ENCODE assay signal across 18 mouse cellular contexts in genomic region chr1:39327546-39327945, GRCm38 (mm10). TPM values are rescaled to one million over a fixed set of nuclear protein-coding genes. Genes with fewer than 3 reads are reported as not detected.
DNase-seq lines count a peak whose midpoint lies in the region; ATAC-seq and TF ChIP-seq lines count a peak whose summit lies in the region.
"Had no signal": no experiment of that assay in that cellular context is flagged by ENCODE, and none has a peak within 500 bp of the region (broad histone marks: within the 10 kb centered on the region; RNA-seq: fewer than 3 reads in every experiment).

No protein-coding gene starts in this region.

- no peak overlapping the region for H3K4me2 ChIP-seq in heart, postnatal 0 days (ENCODE audit: low read depth, low read length)
- H3K4me2 ChIP-seq in hindbrain, embryonic 16.5 days (ENCODE audit: low read length): no peak overlapping the region
- H3K4me2 ChIP-seq: embryonic facial prominence, embryonic 12.5 days; forebrain, embryonic 15.5 days; hindbrain, embryonic 15.5 days had no signal

- H3K27ac ChIP-seq in gastrocnemius, adult 2 months: peak overlapping the region; percentile 31; the same call in 1 of the 2 replicates
- peak overlapping the region; percentile 61; the same call in 1 of the 2 replicates for H3K27ac ChIP-seq in heart, postnatal 0 days (ENCODE audit: low read depth)
- H3K27ac ChIP-seq in hindbrain, embryonic 16.5 days (ENCODE audit: low read depth, low read length): no peak overlapping the region
- H3K27ac ChIP-seq: embryonic facial prominence, embryonic 12.5 days; forebrain, embryonic 15.5 days; hindbrain, embryonic 15.5 days had no signal

- TF ChIP-seq CTCF in gastrocnemius, adult 2 months (IDR thresholded peaks at IDR 0.05): no peak
- TF ChIP-seq CTCF in heart, postnatal 0 days (IDR thresholded peaks at IDR 0.05; ENCODE audit: low read depth): no peak

- H3K27me3 ChIP-seq in heart, postnatal 0 days (ENCODE audit: control insufficient read depth, insufficient read depth, low read length): no peaks in the 10 kb centered on the region
- no peaks in the 10 kb centered on the region for H3K27me3 ChIP-seq in hindbrain, embryonic 16.5 days (replicated peaks; ENCODE audit: control insufficient read depth, insufficient read depth, low read length)
- H3K27me3 ChIP-seq: embryonic facial prominence, embryonic 12.5 days; forebrain, embryonic 15.5 days; hindbrain, embryonic 15.5 days had no signal

- H3K9ac ChIP-seq in heart, postnatal 0 days (replicated peaks; ENCODE audit: low read depth, low read length): no peak overlapping the region
- no peak overlapping the region for H3K9ac ChIP-seq in hindbrain, embryonic 16.5 days (ENCODE audit: low read depth, low read length)
- H3K9ac ChIP-seq: embryonic facial prominence, embryonic 12.5 days; forebrain, embryonic 15.5 days; hindbrain, embryonic 15.5 days had no signal

- intact Hi-C loops in gastrocnemius, adult 2 months (cut with DNase I): no loop called here

- WGBS in heart, postnatal 0 days: 52% methylated on average over 7 of the region's 7 CpGs
- WGBS in hindbrain, embryonic 16.5 days: 71% methylated on average over 7 of the region's 7 CpGs

- peak; percentile 23 for DNase-seq in gastrocnemius, adult 2 months
- DNase-seq in gastrocnemius, adult 8-10 months (ENCODE audit: low spot score in 2 of 2): no peak
- DNase-seq in heart, postnatal 0 days (ENCODE audit: low spot score): no peak
- DNase-seq in heart, adult 9 months (ENCODE audit: low spot score in 2 of 2): no peak
- peak; percentile 65 for DNase-seq in right cerebral cortex, adult 18-20 months
- DNase-seq in right cerebral cortex, postnatal 14 days: no peak
- DNase-seq: adrenal gland, postnatal 10 days; cerebellum, adult 11-12 months; cerebellum, adult 9-10 months; cerebellum, postnatal 25 days; gastrocnemius, postnatal 36 days; heart, adult 11 months; heart, postnatal 36 days had no signal

- TF ChIP-seq EP300 in heart, postnatal 0 days (IDR thresholded peaks at IDR 0.05; ENCODE audit: low read depth): no peak

- H3K36me3 ChIP-seq in heart, postnatal 0 days (replicated peaks; ENCODE audit: control insufficient read depth, insufficient read depth, low read length): no peaks in the 10 kb centered on the region; the same call in 1 of the 2 replicates
- H3K36me3 ChIP-seq in hindbrain, embryonic 16.5 days (ENCODE audit: control insufficient read depth, insufficient read depth, low read length): no peaks in the 10 kb centered on the region
- H3K36me3 ChIP-seq: embryonic facial prominence, embryonic 12.5 days; forebrain, embryonic 15.5 days; hindbrain, embryonic 15.5 days had no signal

- H3K4me3 ChIP-seq in gastrocnemius, adult 2 months: no peak overlapping the region
- H3K4me3 ChIP-seq in heart, postnatal 0 days (ENCODE audit: low read depth, low read length): no peak overlapping the region
- no peak overlapping the region for H3K4me3 ChIP-seq in hindbrain, embryonic 16.5 days (ENCODE audit: low read length)
- H3K4me3 ChIP-seq: embryonic facial prominence, embryonic 12.5 days; forebrain, embryonic 15.5 days; hindbrain, embryonic 15.5 days had no signal

- no peaks in the 10 kb centered on the region for H3K9me3 ChIP-seq in heart, postnatal 0 days (replicated peaks; ENCODE audit: control insufficient read depth, low read length)
- no peaks in the 10 kb centered on the region for H3K9me3 ChIP-seq in hindbrain, embryonic 16.5 days (ENCODE audit: control insufficient read depth, low read length)
- H3K9me3 ChIP-seq: embryonic facial prominence, embryonic 12.5 days; forebrain, embryonic 15.5 days; hindbrain, embryonic 15.5 days had no signal

- peaks cover 25% of the 10 kb centered on the region for H3K4me1 ChIP-seq in heart, postnatal 0 days (ENCODE audit: control insufficient read depth, insufficient read depth)
- H3K4me1 ChIP-seq in hindbrain, embryonic 16.5 days (ENCODE audit: control insufficient read depth, insufficient read depth, low read depth, low read length): peaks cover 2% of the 10 kb centered on the region; the same call in 1 of the 2 replicates
- H3K4me1 ChIP-seq: forebrain, embryonic 15.5 days; hindbrain, embryonic 15.5 days had no signal

- no peak for ATAC-seq in heart, postnatal 0 days (ENCODE audit: insufficient read depth, low read depth)
- ATAC-seq in hindbrain, embryonic 16.5 days: no peak
- ATAC-seq: forebrain, embryonic 15.5 days; inflammation-experienced regulatory T-cells, adult 6 months had no signal

RNA-seq across cellular contexts. Expression of gene Rpl31, which starts 40.1 kb away (rescaled TPM):
- total RNA-seq in gastrocnemius, adult 2 months (2021): 100 to 1,000 TPM; 512 to 578 TPM
- total RNA-seq in gastrocnemius, adult 8-10 months (2022): 100 to 1,000 TPM; 426 to 535 (median 481) TPM
- total RNA-seq in heart, postnatal 0 days (2014; rRNA removed; ENCODE audit: low replicate concordance): 189 and 198 TPM in 2 replicates
- polyA plus RNA-seq in heart, postnatal 0 days (2015; fragmentation: Nextera tagmentation; extraction: Ambion mirVana): 325 and 330 TPM in 2 replicates
- polyA plus RNA-seq in hindbrain, embryonic 16.5 days (2015; fragmentation: Nextera tagmentation; extraction: Ambion mirVana): 257 and 276 TPM in 2 replicates

Comparison
In these comparisons a context has a peak if more than half of its experiments do, and no peak if none do; other contexts are left out.
1. DNase-seq: peak in gastrocnemius, adult 2 months (single experiment) and right cerebral cortex, adult 18-20 months (single experiment); none in gastrocnemius, adult 8-10 months (0 of 2), heart, postnatal 0 days (single experiment), heart, adult 9 months (0 of 2) and right cerebral cortex, postnatal 14 days (single experiment).